In the genomic region with DNA sequence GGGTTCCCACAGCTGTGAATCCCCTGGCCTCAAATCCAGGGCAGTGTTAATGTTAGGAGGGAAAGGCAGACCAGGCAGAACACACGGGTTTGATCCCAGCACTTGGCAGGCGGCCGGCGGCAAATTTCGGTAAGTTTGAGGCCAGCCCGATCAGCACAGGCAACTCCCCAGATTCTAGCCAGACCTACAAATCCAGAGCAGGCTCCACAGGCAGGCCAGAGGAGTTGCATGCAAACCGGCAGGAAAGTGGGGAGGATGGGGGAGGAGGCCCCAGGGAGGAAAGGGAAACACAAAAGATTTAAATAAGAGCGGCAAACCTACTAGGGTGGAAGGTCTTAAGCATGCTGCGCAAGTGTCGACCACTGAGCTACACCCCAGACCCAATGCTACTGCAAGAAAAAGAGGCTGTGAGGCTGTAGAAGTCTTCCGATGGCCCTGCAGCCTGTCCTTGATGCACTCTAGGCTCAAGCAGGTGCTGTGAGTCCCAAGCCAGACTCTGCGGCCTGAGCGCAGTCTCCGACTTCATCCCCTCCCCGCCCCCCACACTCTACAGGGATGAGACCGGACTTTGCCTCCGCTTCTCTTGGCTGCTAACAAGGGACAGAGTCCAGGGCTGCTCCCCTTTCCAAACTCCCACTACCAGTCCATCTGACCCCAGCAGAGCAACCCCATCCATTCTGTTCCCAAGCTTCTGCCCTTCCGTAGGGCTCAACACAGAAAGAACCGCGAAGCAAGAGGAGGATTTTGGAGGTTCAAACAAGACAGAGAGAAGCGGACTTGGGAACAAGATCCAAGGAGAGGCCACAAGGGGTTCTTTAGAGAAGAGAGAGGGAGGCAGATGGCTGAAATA, we compare ENCODE assay signal across 10 mouse cellular contexts. TPM values are rescaled to one million over a fixed set of nuclear protein-coding genes. Genes with fewer than 3 reads are reported as not detected.
DNase-seq lines count a peak whose midpoint lies in the region; ATAC-seq and TF ChIP-seq lines count a peak whose summit lies in the region.
"Had no signal": no experiment of that assay in that cellular context is flagged by ENCODE, and none has a peak within 500 bp of the region (broad histone marks: within the 10 kb centered on the region; RNA-seq: fewer than 3 reads in every experiment).

No protein-coding gene starts in this region.

- no peaks in the 10 kb centered on the region for H3K36me3 ChIP-seq in forebrain, embryonic 13.5 days (ENCODE audit: poor library complexity, severe bottlenecking)
- no peaks in the 10 kb centered on the region for H3K36me3 ChIP-seq in forebrain, postnatal 0 days (ENCODE audit: insufficient read depth)
- no peaks in the 10 kb centered on the region for H3K36me3 ChIP-seq in E14TG2a.4 (ENCODE audit: insufficient read depth, low read length)
- H3K36me3 ChIP-seq in intestine, embryonic 15.5 days, result no peaks in the 10 kb centered on the region
- H3K36me3 ChIP-seq in limb, embryonic 15.5 days, result no peaks in the 10 kb centered on the region

- no peak for DNase-seq in forebrain, postnatal 0 days
- no peak for DNase-seq in urinary bladder, postnatal 14 days (ENCODE audit: low spot score)
- DNase-seq in spleen, postnatal 14 days (ENCODE audit: low spot score in 2 of 2), result no peak
- DNase-seq: B cell, adult 2 months had no signal

- TF ChIP-seq CTCF in forebrain, postnatal 0 days (IDR thresholded peaks at IDR 0.05; ENCODE audit: low read depth), result no peak
- no peak for TF ChIP-seq CTCF in E14TG2a.4 (conservative IDR thresholded peaks at IDR 0.05; ENCODE audit: low read length)

- peak overlapping the region; percentile 3; the same call in 1 of the 2 replicates for H3K9ac ChIP-seq in forebrain, embryonic 13.5 days
- no peak overlapping the region for H3K9ac ChIP-seq in forebrain, postnatal 0 days
- no peak overlapping the region; the same call in 1 of the 2 replicates for H3K9ac ChIP-seq in intestine, embryonic 15.5 days
- H3K9ac ChIP-seq in limb, embryonic 15.5 days, result no peak overlapping the region

- ATAC-seq in forebrain, embryonic 13.5 days, result no peak
- no peak for ATAC-seq in forebrain, postnatal 0 days
- ATAC-seq in intestine, embryonic 15.5 days, result peak; percentile 81
- ATAC-seq in limb, embryonic 15.5 days (ENCODE audit: insufficient number of reproducible peaks, low FRiP score, low TSS enrichment, low read depth), result no peak
- no peak for ATAC-seq in erythroid progenitor cell, adult 5-6 weeks (replicated peaks; ENCODE audit: low FRiP score, poor library complexity, severe bottlenecking)

- no peak overlapping the region for H3K27ac ChIP-seq in forebrain, embryonic 13.5 days
- no peak overlapping the region for H3K27ac ChIP-seq in forebrain, postnatal 0 days (ENCODE audit: low read depth, low read length)
- no peak overlapping the region for H3K27ac ChIP-seq in intestine, embryonic 15.5 days
- no peak overlapping the region for H3K27ac ChIP-seq in limb, embryonic 15.5 days

- H3K27me3 ChIP-seq in forebrain, embryonic 13.5 days, result peaks cover 33% of the 10 kb centered on the region
- H3K27me3 ChIP-seq in forebrain, postnatal 0 days (ENCODE audit: insufficient read depth, low read length), result peaks cover 12% of the 10 kb centered on the region; the same call in 1 of the 2 replicates
- H3K27me3 ChIP-seq in E14TG2a.4 (ENCODE audit: insufficient read depth, low read length), result no peaks in the 10 kb centered on the region
- no peaks in the 10 kb centered on the region for H3K27me3 ChIP-seq in intestine, embryonic 15.5 days (replicated peaks)
- peaks cover 35% of the 10 kb centered on the region for H3K27me3 ChIP-seq in limb, embryonic 15.5 days

- WGBS in forebrain, embryonic 13.5 days, result 8% methylated on average over 21 of the region's 21 CpGs
- 12% methylated on average over 21 of the region's 21 CpGs for WGBS in forebrain, postnatal 0 days
- 21% methylated on average over 21 of the region's 21 CpGs for WGBS in intestine, embryonic 15.5 days
- 17% methylated on average over 21 of the region's 21 CpGs for WGBS in limb, embryonic 15.5 days

- H3K4me3 ChIP-seq in forebrain, embryonic 13.5 days, result no peak overlapping the region
- H3K4me3 ChIP-seq in forebrain, postnatal 0 days (ENCODE audit: low read depth, low read length), result no peak overlapping the region
- peak overlapping the region; percentile 78 for H3K4me3 ChIP-seq in E14TG2a.4 (replicated peaks; ENCODE audit: low read length)
- H3K4me3 ChIP-seq in intestine, embryonic 15.5 days (replicated peaks), result 0 out of 2 replicates have a peak overlapping the region, but pooled peaks have one; percentile 0
- peak overlapping the region; percentile 15 for H3K4me3 ChIP-seq in limb, embryonic 15.5 days

- no peaks in the 10 kb centered on the region for H3K9me3 ChIP-seq in forebrain, embryonic 13.5 days (replicated peaks)
- H3K9me3 ChIP-seq in forebrain, postnatal 0 days (ENCODE audit: low read length), result no peaks in the 10 kb centered on the region
- H3K9me3 ChIP-seq in E14TG2a.4 (ENCODE audit: low read length), result peaks cover 5% of the 10 kb centered on the region
- H3K9me3 ChIP-seq in intestine, embryonic 15.5 days, result no peaks in the 10 kb centered on the region
- H3K9me3 ChIP-seq in limb, embryonic 15.5 days, result no peaks in the 10 kb centered on the region

- peaks cover 7% of the 10 kb centered on the region for H3K4me1 ChIP-seq in forebrain, embryonic 13.5 days
- no peaks in the 10 kb centered on the region for H3K4me1 ChIP-seq in forebrain, postnatal 0 days (ENCODE audit: insufficient read depth)
- H3K4me1 ChIP-seq in E14TG2a.4 (replicated peaks; ENCODE audit: low read depth, low read length), result peaks cover 63% of the 10 kb centered on the region
- peaks cover 22% of the 10 kb centered on the region for H3K4me1 ChIP-seq in intestine, embryonic 15.5 days (replicated peaks)
- H3K4me1 ChIP-seq in limb, embryonic 15.5 days, result peaks cover 25% of the 10 kb centered on the region

- peak overlapping the region; percentile 10 for H3K4me2 ChIP-seq in forebrain, embryonic 13.5 days
- H3K4me2 ChIP-seq in forebrain, postnatal 0 days (ENCODE audit: low read depth), result no peak overlapping the region
- peak overlapping the region; percentile 47 for H3K4me2 ChIP-seq in intestine, embryonic 15.5 days (replicated peaks)
- 0 out of 2 replicates have a peak overlapping the region, but pooled peaks have one; percentile 17 for H3K4me2 ChIP-seq in limb, embryonic 15.5 days

RNA-seq across cellular contexts. Expression of a gene that starts 0.7 kb away (rescaled TPM):
- 0.67 and 0.96 TPM in 2 replicates for polyA plus RNA-seq in forebrain, embryonic 13.5 days (2015; fragmentation: Nextera tagmentation; extraction: Ambion mirVana)
- 0.54 and 0.90 TPM in 2 replicates for total RNA-seq in forebrain, postnatal 0 days (2014; rRNA removed)
- polyA plus RNA-seq in forebrain, postnatal 0 days (2015; fragmentation: Nextera tagmentation; extraction: Ambion mirVana), result 0.84 and 1.2 TPM in 2 replicates
- 5.3 and 6.1 TPM in 2 replicates for polyA plus RNA-seq in intestine, embryonic 15.5 days (2015; fragmentation: Nextera tagmentation; extraction: Ambion mirVana)
- 4.1 and 6.3 TPM in 2 replicates for polyA plus RNA-seq in limb, embryonic 15.5 days (2015; fragmentation: Nextera tagmentation; extraction: Ambion mirVana)
- total RNA-seq in erythroid progenitor cell, adult 5-6 weeks (2015; ENCODE audit: low replicate concordance), result not detected in 2 replicates
- 1.8 TPM in 1 of 2 replicates, not detected in the other for total RNA-seq in erythroid progenitor cell, adult 5-6 weeks (2017; ENCODE audit: low replicate concordance)

RNA-seq across cellular contexts. Expression of a gene that starts 16.3 kb away (rescaled TPM):
- polyA plus RNA-seq in forebrain, embryonic 13.5 days (2015; fragmentation: Nextera tagmentation; extraction: Ambion mirVana), result 0.08 TPM in 1 of 2 replicates, not detected in the other
- total RNA-seq in forebrain, postnatal 0 days (2014; rRNA removed), result 0.14 and 0.15 TPM in 2 replicates
- 0.10 TPM in 1 of 2 replicates, not detected in the other for polyA plus RNA-seq in forebrain, postnatal 0 days (2015; fragmentation: Nextera tagmentation; extraction: Ambion mirVana)
- 0.18 and 0.36 TPM in 2 replicates for polyA plus RNA-seq in intestine, embryonic 15.5 days (2015; fragmentation: Nextera tagmentation; extraction: Ambion mirVana)
- 0.81 and 0.84 TPM in 2 replicates for polyA plus RNA-seq in limb, embryonic 15.5 days (2015; fragmentation: Nextera tagmentation; extraction: Ambion mirVana)
- 16.2 and 30.2 TPM in 2 replicates for total RNA-seq in erythroid progenitor cell, adult 5-6 weeks (2015; ENCODE audit: low replicate concordance)
- 30.8 and 32.0 TPM in 2 replicates for total RNA-seq in erythroid progenitor cell, adult 5-6 weeks (2017; ENCODE audit: low replicate concordance)

RNA-seq across cellular contexts. Expression of a gene that starts 30.1 kb away (rescaled TPM):
- 0.91 and 1.0 TPM in 2 replicates for polyA plus RNA-seq in forebrain, embryonic 13.5 days (2015; fragmentation: Nextera tagmentation; extraction: Ambion mirVana)
- 1.4 and 1.5 TPM in 2 replicates for total RNA-seq in forebrain, postnatal 0 days (2014; rRNA removed)
- polyA plus RNA-seq in forebrain, postnatal 0 days (2015; fragmentation: Nextera tagmentation; extraction: Ambion mirVana), result 1.1 and 1.3 TPM in 2 replicates
- 4.4 TPM in 2 replicates for polyA plus RNA-seq in intestine, embryonic 15.5 days (2015; fragmentation: Nextera tagmentation; extraction: Ambion mirVana)
- polyA plus RNA-seq in limb, embryonic 15.5 days (2015; fragmentation: Nextera tagmentation; extraction: Ambion mirVana), result 5.3 and 6.1 TPM in 2 replicates
- total RNA-seq in erythroid progenitor cell, adult 5-6 weeks (2015; ENCODE audit: low replicate concordance), result 18.0 and 25.9 TPM in 2 replicates
- 10.5 and 12.7 TPM in 2 replicates for total RNA-seq in erythroid progenitor cell, adult 5-6 weeks (2017; ENCODE audit: low replicate concordance)

RNA-seq across cellular contexts. Expression of a gene that starts 34.2 kb away (rescaled TPM):
- polyA plus RNA-seq in forebrain, embryonic 13.5 days (2015; fragmentation: Nextera tagmentation; extraction: Ambion mirVana), result not detected in 2 replicates
- total RNA-seq in forebrain, postnatal 0 days (2014; rRNA removed), result not detected in 2 replicates
- not detected in 2 replicates for polyA plus RNA-seq in forebrain, postnatal 0 days (2015; fragmentation: Nextera tagmentation; extraction: Ambion mirVana)
- polyA plus RNA-seq in intestine, embryonic 15.5 days (2015; fragmentation: Nextera tagmentation; extraction: Ambion mirVana), result 7.6 and 28.5 TPM in 2 replicates
- polyA plus RNA-seq in limb, embryonic 15.5 days (2015; fragmentation: Nextera tagmentation; extraction: Ambion mirVana), result not detected in 2 replicates
- total RNA-seq in erythroid progenitor cell, adult 5-6 weeks (2015; ENCODE audit: low replicate concordance), result 3.6 and 9.2 TPM in 2 replicates
- total RNA-seq in erythroid progenitor cell, adult 5-6 weeks (2017; ENCODE audit: low replicate concordance), result 1.2 and 6.0 TPM in 2 replicates
- total RNA-seq: left cerebral cortex, postnatal 25 days had no signal

Comparison
In these comparisons a context has a peak if more than half of its experiments do, and no peak if none do; other contexts are left out.
1. H3K4me3 ChIP-seq: peak in E14TG2a.4 (single experiment), intestine, embryonic 15.5 days (single experiment) and limb, embryonic 15.5 days (single experiment); none in forebrain, embryonic 13.5 days (single experiment) and forebrain, postnatal 0 days (single experiment).